Mouse (Mus musculus): ENCODE data around the gene N4bp3.
"Not testable (repeated sequence)": the region's sequence is repeated elsewhere in the genome, so short reads cannot be mapped to it uniquely, and the experiment has no call there.

N4bp3 gene

DNA sequence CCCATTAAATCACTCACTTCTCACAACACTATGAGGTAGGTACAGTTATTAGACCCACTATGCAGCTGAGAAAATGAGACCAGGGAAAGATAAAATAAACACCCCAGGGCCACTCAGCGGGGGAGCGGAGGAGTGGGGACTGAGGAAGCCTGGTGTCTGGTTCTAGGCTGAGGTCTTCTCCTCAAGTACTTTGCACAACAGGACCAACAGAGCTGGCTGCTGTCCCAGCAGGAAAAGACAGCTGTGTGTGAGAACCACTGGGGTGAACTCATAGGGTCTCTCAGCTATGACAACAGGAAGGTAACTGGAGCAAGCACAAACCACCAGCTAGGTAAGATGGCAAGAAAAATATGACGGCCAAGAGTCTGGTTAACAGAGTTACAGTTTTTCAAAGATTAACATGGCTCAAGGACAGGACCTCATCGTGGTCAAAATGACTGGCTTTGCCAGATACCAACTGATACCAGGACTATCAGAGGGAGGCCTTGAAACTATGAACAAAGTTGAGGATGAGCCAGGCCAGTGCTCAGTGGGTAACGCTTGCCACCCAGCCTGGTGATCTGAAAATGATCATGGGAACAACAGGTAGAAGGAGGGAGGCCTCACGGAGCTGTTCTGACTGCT lies 18.4 kb downstream of the N4bp3 start:
- peak in 1 of 2 experiments; percentile 78 for DNase-seq (ENCODE audit: inconsistent age in 2 of 2, low spot score in 1 of 2)

DNA sequence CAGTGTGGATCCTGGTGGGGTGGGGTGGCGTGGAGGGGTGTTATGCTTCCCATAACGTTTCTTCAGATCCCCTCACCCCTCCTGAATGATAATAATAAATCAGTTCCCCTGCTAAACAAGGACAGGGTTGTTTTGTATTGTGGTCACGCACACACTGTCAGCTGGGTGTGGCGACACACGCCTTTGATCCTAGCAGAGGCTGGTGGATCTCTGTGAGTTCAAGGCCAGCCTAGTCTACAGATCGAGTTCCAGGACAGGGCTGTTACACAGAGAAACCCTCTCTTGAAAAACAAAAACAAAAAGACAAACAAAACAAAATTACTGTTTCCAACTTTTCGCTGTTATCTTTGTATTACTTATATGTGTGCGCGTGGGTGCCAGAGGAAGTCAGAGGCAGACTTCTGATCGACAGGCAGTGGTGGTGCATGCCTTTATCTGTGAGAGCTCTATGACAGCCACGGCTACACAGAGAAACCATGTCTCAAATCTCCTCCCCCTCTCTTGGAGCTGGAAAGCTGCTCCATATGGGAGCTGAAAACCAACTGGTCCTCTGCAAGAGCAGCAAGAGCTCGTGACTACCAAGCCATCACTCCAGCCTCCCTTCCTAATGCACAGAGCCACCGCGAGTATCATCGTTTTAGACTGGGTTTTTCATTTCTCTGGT lies 20.9 kb downstream of the N4bp3 start:
- peak; percentile 48 to 74 for DNase-seq (ENCODE audit: inconsistent age in 2 of 2, low spot score in 1 of 2)

DNA sequence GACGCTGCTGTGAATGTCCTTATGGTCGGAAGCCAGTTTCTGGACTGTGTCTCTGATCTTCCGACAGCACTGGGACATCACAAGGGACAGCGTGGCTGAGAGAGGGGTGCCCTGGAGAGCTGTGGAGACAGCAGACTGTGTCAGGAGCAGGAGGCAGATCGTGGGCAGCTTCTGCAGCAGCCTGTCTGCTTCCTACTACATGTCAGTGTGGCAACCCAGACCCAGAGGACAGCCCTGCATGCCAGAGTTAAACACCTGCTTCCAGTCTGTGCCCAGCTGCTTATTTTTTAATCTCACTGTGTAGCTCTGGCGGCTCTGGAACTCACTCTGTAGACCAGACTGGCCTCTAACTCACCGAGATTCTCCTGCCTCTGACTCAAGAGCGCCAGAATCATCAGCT lies 22.7 kb downstream of the N4bp3 start:
- DNase-seq (ENCODE audit: inconsistent age in 2 of 2, low spot score in 1 of 2) = no peak

DNA sequence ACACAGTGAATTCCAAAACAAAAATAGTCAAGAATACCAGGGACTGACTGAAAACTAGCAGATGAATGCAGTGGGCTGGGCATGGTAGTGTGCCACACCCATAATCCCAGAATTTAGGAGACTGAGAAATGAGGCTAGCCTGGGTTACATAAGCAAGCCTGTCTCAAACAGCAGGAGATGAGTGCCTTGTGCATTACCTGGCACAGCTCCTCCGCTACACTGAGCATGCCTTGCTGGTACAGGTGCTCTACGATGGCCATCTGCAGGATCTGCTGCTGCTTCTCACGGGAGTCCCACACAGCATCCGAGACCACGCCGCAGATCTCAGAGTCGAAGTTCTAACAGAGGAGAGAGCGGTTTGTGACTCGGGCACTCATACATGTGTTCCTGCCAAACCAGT lies 23.2 kb downstream of the N4bp3 start:
- DNase-seq (ENCODE audit: inconsistent age in 2 of 2, low spot score in 1 of 2) = no peak

DNA sequence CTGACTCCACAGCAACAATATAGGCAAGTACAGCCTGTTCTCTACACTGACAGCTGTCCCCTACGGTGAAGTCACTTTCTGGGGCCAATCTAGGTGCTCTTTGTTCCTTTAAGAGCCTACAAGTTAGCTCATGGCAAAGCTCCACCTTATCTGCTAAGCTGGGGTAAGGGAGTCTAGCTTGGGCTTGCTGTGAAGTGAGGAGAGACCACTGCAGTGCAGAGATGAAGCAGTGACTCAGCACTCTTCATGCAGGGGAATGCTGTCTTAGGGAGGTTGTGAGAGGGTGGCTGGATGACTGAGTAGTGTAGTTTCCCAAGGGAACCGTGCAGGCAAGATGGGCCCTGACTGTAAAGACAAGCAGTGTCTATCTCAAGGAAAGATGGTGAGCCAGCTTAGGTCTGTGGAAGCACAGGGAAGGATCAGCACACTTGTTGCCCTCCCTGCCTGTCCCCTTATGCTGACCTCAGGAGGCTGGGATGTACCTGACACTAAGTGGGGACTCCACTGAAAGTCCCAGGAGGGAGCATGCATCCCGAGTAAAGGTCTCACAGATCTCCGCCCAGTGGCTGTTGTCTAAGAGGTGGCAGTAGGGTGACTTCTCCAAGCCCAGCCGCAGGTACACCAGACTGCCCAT lies 25.3 kb downstream of the N4bp3 start:
- DNase-seq (ENCODE audit: inconsistent age in 2 of 2, low spot score in 1 of 2) = no peak

DNA sequence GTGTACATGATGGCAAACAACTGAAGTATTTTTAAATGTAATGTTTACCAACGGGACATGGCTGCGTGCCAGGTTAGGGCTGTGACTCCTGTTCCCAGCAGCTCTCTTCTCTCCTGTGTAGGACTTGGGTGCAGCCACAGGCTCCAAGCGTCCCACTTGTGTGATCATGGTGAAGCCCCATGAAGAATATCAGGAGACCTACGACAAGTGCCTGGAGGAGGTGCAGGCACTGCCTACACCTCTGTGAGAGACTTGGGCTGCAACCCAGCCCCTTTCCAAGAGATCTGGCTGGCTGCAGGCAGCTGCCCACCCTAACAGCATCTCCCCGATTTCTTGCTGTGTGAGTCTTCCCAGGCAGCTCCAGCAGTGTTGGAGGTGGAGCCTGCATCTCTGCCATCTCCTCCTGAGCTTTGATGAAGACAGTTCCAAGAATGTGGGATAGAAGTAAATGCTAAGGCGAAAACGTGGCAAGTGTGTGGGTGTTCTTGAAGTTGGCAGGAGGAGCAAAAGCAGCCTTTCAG lies 27.6 kb downstream of the N4bp3 start:
- DNase-seq (ENCODE audit: inconsistent age in 2 of 2, low spot score in 1 of 2) = no peak

DNA sequence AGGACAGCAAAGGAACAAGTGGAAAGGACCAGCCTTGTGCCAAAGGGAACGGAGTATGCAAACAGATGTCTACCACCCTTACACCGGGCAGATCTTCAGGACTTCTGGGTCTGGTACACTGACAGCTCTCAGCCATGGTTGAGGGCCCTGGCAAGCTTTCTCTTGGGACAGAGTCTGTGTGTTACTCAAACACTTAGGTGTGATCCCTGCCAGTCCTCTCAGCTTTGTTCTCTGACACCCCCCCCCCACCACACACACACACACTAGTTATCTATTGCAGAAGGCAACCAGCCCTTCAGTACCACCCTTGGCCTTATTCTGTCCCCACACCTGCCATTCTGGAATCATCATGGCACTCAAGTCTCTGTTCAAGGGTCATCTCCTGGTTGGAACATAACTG lies 28.9 kb downstream of the N4bp3 start:
- DNase-seq (ENCODE audit: inconsistent age in 2 of 2, low spot score in 1 of 2) = no peak

DNA sequence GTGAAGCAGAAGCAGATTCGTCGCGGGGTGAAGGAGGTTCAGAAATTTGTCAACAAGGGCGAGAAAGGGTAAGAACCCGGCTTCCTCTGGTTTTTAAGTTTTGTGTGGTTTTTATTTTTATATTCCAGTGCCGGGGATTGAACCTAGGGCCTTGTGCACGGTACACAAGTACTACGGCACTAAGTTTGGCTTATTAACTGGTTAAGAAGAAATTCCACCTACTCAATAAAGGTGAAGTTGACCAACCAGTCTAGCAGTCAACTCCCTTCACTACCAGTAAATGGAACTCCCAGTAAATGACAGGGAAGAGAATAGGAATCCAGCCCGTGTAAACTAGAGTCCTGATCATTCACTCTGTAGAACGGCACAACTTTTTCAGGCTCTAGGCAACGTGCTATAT lies 30.6 kb downstream of the N4bp3 start:
- no peak for DNase-seq (ENCODE audit: inconsistent age in 2 of 2, low spot score in 1 of 2)

DNA sequence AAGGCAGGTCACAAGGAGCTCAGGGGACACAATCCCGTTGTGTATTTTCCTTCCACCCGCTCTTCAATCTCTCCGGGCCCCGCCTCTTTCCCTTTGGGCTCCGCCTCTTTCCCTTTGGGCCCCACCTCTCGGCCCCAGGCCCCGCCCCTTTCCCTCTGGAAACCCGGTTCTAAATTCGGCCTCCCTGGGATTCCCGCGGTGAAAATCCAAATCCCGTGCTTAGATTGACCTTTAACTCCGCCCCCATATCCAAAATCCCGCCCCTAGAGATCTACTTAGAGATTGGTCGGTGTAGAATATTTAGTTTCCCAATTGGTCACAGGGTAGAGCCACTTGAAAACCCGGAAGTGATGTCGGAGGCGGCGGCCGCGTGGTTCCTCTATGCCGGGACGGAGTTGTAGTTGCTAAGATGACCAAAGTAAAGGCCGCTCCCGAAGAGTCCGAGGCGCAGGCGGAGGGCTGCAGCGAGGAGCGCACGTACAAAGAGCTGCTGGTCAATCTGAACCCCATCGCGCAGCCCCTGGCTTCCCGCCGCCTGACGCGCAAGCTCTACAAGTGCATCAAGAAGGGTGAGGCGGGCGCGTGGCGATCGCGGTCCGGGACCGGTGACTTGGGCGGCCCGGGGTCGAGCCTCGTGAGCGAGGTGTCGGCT lies 31.1 kb downstream of the N4bp3 start, which contains the start of gene Nhp2:
TSS of gene Nhp2 (plus strand) at position 327 of the 652 bp plus-strand sequence.
- DNase-seq (ENCODE audit: inconsistent age in 2 of 2, low spot score in 1 of 2) = peak; percentile 97 to 99

DNA sequence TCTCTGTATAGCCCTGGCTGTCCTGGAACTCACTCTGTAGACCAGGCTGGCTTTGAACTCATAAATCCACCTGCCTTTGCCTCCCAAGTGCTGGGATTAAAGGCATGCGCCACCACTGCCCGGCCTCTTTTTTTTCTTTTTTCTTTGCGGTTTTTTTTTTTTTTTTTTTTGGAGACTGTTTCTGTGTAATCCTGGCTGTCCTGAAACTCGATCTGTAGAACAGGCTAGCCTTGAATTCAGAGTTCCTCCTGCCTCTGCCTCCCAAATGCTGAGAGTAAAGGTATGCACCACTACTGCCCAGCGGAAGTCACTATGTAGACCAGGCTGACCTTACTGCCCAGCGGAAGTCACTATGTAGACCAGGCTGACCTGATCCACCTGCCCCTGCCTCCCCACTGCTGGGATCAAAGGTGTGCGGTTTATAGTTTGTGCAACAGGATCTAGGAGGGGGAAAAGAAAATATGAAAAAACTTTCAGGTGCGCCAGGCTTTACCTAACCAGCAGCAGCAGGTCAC lies 31.7 kb downstream of the N4bp3 start:
- DNase-seq (ENCODE audit: inconsistent age in 2 of 2, low spot score in 1 of 2) = no peak

DNA sequence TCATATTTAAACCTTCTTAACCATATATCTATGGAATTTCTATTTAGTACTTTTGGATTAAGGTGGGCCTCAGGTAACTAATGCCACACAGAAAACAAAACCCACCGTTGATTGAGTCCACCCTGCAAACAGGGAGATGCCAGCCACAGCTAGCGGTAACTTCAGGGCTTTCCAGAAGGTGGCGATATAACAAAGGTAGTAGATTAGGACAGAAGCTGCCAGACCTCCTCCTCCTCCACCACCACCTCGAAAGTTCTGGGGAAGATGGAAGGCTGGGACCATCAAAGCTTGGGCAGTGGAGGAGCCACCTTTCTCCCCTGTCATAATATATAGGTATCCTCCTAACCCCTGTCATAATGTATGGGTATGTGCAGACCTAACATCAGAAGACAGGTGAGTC lies 32.9 kb downstream of the N4bp3 start:
- peak; percentile 71 to 90 for DNase-seq (ENCODE audit: inconsistent age in 2 of 2, low spot score in 1 of 2)

DNA sequence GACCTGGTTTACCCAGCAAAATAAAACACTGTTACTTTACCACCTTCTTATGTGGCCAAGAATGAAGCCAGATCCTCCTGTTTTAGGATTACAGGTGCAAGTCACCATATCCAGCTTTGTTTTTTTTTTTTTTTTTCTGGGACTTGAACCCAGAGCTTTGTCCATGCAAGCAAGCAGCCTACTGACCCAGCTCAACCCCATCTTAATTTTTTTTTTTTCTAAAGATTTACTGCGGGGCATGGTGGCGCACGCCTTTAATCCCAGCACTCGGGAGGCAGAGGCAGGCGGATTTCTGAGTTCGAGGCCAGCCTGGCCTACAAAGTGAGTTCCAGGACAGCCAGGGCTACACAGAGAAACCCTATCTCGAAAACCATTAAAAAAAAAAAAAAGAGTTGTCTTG lies 34.5 kb downstream of the N4bp3 start:
- not testable (repeated sequence) for DNase-seq (ENCODE audit: inconsistent age in 2 of 2, low spot score in 1 of 2)

DNA sequence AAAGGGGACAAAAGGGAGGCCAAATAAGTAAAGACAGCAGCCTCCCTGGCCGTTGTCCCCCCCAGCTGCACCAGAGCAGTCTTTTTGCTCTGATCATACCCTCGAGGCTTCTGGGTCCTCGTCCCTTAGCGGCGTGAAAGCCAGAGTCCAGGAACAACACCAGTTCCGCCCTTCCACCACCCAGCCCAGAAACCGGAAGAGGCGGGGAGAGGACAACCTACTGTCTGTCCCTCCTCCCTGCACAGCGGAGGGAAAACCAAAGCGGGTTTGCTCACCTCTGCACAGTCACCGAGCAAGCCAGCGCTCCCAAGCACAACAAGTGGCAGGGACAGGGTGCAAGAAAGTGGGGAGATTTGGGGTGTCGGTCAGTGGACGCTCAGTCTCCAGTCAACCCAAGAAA lies 35.0 kb downstream of the N4bp3 start:
- peak; percentile 86 to 95 for DNase-seq (ENCODE audit: inconsistent age in 2 of 2, low spot score in 1 of 2)

DNA sequence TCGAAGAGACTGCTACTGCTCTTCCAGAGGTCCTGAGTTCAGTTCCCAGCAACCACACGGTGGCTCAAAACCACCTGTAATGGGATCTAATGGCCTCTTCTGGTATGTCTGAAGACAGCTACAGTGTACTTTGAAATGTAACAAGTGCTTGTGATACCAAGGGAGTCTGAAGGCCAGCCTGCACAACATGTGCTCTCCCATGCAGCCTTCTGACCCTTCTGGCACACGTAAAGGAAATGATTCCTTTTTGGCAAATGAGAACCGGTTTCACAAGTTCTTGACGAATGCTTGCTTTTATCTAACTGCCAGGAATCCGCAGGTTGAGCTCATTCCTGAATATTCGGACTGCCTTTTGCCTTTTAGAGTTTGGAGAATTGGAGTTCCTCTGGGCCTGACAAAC lies 35.5 kb downstream of the N4bp3 start:
- peak in 1 of 2 experiments; percentile 42 for DNase-seq (ENCODE audit: inconsistent age in 2 of 2, low spot score in 1 of 2)

DNA sequence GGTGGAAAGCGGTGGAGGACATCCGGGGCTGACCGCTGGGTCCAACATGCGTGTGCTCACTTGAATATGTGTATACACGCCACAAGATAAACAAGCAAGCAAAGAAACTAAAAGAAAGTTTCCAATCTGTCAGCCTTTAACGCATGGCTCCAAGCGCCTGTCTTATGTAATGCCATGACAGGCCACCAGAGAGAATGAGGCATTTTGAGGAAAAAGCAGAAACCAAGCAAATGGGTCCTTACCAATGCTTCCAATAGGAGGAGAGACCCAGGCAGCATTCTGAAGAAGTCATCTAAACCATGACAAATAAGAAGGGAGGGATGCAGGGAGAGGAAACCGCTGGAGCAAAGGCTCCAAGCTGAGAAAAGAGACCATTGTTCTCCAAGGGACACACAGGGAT lies 36.4 kb downstream of the N4bp3 start:
- no peak for DNase-seq (ENCODE audit: inconsistent age in 2 of 2, low spot score in 1 of 2)

DNA sequence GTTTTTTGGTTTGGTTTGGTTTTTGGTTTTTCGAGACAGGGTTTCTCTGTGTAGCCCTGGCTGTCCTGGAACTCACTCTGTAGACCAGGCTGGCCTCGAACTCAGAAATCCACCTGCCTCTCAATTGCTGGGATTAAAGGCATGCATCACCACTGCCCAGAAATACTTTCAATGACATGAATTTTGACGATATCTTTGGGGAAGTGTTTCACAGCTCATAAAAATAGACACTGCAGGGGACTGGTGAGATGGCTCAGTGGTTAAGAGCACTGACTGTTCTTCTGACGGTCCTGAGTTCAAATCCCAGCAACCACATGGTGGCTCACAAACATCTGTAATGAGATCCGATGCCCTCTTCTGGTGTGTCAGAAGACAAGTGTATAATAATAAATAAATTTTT lies 40.7 kb downstream of the N4bp3 start:
- DNase-seq (ENCODE audit: inconsistent age in 2 of 2, low spot score in 1 of 2) = not testable (repeated sequence)

DNA sequence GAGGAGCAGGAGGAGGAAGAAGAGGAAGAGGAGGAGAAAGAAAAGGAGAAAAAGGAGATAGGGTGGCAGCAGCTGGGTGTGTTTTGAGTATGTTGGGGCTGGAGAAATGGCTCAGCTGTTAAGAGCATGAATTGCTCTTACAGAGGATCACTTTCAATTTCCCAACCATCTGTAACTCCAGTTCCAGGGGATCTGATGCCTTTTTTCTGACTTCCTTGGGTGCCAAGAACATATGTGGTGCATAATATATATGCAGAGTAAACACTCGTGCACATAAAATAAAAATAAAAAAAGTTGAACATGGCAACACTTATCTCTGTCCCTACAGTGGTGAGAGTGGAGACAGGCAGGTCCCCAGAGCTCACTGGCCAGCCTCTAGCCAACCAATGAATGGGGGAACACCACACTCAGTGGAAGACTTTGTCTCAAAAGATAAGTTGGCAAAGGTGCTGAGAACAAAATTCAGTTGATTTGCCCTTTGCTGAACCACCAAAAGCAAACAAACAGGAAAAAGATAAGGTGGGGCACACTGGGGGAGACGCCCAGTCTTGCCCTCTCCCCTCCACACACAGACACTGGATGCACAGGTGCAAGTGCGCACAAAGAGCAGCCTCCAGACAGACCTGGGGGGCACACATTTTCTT lies 41.3 kb downstream of the N4bp3 start:
- DNase-seq (ENCODE audit: inconsistent age in 2 of 2, low spot score in 1 of 2) = no peak

DNA sequence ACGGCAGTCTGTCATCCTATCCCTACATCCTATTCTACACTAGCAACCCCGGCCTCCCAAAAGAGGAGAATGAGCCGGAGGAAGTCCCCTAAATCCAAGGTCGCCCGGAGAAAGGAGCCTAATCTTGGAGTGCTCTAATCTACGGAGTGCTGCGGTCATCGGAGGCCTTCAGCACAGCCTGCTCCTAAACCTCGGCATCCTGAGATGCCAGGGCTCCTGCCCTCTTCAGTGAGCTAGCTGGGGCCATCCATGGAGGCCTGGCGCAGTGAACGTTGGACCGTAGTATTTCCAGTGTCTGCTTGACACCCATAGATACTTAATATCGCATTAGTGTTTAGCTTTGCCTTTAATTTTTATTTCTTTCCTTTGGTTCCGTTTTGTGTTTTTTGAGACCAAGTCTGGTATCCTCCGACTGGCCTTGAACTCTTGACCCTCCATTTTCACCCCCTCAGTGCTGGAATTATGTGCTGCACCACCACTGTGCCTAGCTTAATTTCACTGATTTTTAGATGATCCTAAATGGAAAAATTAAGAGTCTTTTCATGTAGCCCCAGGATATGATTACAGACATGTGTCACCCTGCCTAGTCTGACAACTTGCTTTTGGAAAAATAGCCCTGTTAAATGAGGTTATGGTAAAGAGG lies 43.4 kb downstream of the N4bp3 start:
- no peak for DNase-seq (ENCODE audit: inconsistent age in 2 of 2, low spot score in 1 of 2)

DNA sequence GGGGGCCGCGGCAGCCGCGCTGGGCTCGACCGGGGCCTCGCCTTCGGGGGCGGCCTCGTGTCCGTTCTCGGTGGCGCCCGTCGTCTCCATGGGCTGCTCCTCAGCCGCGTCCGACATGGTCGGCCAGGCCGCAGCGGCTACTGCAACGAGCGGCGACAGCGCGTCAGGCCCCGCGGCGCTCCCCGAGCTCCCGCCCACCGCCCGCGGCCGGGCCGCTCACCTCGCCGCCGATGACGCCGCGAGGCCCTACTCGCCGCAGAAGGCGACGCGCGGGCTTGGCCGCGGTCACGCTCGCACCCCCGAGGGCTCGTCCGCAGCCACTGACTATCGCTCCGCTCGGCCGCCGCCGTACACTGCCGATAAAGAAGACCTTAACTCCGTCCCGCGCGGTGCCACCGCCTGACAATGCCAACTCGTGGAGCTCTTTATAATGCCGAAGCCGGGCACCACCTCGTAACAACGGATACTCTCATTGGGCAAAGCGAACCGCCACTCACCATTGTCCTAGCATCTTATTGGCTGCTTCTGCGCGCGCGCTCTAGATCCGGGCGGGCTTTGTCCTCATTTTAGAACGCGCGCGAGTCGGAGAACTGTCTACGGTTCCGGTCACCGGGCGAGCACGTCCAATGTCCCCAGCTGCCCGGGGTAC lies 44.1 kb downstream of the N4bp3 start, which contains the start of gene Hnrnpab:
TSS of gene Hnrnpab (minus strand) at position 401 of the 649 bp plus-strand sequence.
- DNase-seq (ENCODE audit: inconsistent age in 2 of 2, low spot score in 1 of 2) = peak; percentile 97 to 99
